Mouse (Mus musculus) adrenal gland, postnatal 4 days (tissue): ENCODE measurements at regions not wholly inside any gene's neighbourhood (a gene's known extent, or its start where the extent isn't known, plus 50 kb on each side); places are given as distances from the start of the nearest gene placed in this dataset.

Experiments used
- DNase-seq, 2 experiments: peaks; one replicate each; pipeline ENCODE4 v3.0.0; 2021 to 2022; ENCODE audit warnings: low spot score in 2 of 2, mixed read lengths in 2 of 2

- no peak for DNase-seq
Measured at GRCm38 (mm10) chr2:93135324-93135723, 52.0 kb upstream of the Trp53i11 start.

GRCm38 (mm10) chr2:93133301-93133971 lies 53.9 kb upstream of the Trp53i11 start:
- DNase-seq, result no peak

DNA sequence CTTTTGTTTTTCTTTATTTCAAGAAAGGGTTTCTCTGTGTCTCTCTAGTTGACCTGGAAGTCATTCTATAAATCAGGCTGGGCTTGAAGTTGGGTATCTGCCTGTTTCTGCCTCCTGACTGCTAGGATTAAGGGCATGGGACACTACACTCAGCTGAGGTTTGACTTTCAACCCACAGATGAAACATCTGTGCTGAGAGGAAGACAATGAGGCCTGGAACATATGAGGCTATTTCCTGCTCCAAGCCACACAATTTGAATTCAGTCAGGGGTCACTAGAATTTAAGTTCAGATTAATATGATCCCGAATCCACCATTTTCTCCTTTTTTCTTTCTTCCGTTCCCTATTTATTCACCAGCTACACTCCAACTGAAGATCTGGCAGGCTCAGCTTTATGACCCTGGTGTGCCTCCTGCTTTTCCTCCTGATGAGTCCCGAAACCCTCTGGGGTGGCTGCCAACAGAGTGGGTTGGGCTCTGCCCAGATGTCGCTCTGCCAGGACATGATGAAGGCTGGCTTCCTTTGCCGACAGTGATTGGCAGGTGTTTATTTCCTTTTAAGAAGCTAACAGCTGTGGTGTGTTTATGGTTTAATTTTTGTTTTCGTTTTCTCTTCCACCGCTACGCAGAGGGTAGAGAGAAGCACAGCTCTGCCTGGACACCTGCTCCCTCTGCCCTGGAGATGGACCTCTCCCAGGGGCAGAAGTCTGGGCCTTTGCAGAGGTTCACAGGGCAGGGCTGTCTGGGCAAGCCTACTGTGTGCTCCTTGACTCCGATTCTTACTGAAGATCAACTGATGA lies 55.3 kb upstream of the Trp53i11 start:
- peak in 1 of 2 experiments; percentile 36 for DNase-seq

DNA sequence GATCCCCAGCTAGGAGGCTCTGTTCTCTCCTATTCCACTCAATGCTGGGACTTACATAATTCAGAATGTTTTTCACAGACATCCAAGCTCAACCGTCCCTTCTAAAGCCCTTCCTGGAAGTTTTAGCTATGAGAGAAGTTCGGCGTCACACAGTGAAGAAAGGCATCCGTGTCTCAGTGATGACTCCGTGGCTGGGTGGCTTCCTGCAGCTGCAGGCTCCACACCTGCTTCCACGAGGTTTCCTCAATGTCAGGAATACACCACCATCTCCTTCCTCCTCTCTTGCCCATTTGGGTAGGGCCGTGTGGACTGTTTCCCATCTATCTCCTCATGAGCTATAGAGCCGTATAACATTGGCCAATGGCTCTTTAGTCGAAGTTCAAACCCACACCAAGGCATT lies 56.1 kb upstream of the Trp53i11 start:
- no peak for DNase-seq

- no peak for DNase-seq
Measured at GRCm38 (mm10) chr2:93129176-93129575, 58.2 kb upstream of the Trp53i11 start.

DNA sequence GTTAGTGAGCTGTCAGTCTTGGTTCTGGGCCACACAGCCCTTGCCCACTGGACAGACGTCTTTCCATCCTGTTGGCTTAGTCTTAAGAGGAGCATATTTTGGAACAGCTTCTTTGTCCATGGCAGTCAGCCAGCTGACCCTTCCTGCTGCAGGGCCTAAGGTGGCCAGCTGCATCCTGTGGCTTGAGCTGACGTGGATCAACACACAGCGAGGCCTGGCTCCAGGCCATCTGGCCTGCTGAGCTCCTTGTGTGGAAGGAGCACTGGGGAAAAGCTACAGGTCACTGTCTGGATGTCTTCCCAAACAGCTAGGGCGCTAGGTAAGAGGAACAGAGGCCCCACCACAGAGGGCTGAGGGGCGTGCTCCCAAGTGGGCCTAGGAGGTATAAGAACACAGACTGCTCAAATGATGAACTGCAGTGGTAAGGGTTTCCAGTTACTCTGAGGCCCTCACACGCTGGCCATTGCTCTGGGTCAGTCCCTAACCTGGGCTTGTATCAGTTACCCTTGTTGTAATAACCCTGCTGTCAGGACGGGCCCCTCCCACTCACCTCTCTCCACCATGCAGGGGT lies 60.7 kb upstream of the Trp53i11 start:
- DNase-seq, result peak in 1 of 2 experiments; percentile 30

- DNase-seq, result no peak
Measured at GRCm38 (mm10) chr2:93126112-93126511, 61.2 kb upstream of the Trp53i11 start.

DNA sequence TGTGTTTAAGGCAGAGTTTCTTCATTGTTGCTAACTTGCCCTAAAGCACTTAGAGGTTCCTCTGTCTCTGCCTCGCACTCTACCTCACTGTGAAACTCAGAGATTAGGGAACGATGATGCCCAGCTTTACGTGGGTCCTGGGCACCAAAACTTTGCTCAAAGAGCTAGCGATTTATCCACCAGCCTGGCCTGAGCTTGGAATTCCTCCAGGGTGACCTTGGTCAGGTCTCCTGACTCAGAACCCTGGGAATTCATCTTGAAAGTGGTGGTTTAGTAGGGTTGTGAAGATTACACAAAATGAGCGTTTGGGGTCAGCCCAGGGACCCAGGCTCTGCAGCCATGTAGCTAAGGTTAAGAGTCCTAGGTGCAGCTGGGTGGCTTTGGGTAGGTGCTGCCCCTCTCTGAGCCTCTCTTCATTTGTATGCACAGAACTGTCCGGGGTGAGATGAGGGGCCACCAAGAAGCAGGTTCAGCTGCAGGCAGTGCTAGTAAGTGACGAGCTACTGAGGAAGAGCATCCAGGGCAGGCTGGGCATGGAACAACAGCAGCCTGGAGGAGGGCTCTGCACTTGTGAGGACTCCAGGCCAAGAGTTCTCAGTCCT lies 62.4 kb upstream of the Trp53i11 start:
- DNase-seq, result no peak

- no peak for DNase-seq
Measured at GRCm38 (mm10) chr2:93123829-93124228, 63.5 kb upstream of the Trp53i11 start.

DNA sequence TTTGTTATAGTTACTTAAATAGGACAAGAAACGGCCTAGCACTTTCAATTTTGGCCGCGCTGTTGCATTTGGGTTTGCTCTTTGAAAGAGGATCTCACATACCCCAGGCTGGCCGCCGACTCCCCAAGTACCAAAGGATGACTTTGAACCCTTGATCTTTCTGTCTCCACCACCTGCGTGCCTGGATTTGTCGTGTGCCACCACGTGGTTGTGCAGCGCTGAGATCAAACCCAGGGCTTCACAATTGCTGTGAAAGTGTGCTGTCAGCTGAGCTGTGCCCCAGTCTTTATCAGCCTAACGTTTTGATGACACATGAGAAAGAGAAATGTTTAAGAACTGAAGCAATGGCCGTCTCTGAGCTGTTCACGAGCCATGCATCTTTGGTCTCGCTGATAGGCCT lies 67.0 kb upstream of the Trp53i11 start:
- no peak for DNase-seq

DNA sequence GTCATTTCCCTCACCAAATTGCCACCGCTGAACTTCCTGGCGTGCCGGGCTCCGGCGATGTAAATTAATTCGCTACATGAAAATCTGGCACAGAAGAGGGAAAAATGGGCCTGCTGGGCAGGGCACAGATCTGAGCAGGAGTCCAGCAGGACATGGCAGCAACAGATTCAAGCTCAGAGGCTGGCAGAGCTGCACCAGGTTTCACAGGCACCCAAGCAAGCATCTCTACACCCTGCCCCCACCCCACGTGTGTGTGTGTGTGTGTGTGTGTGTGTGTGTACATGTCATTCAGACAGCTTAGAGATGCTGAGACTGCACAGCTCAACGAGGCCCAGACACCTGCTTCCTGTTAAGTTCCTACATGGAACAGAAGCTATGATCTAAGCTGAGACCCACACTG lies 68.3 kb upstream of the Trp53i11 start:
- DNase-seq, result no peak

DNA sequence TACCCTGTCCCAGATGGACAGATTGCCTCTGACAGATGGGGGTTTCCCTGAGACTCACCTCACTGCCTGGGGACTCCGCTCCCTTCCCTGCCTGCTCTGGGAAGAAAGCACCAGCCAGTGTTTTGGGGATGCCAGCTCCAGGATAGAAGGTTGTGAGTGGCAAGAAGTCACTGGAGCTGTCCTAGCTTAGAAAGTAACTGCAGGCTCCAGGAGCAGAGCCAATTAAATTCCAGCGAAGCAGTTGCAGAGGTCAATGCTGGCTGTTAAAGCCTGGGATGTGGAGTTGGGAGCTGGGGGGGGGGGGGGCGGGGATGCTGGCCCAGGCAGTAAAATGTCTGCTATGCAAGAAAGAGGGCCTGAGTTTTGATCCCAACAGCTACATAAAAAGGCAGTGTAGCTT lies 69.3 kb upstream of the Prdm11 start:
- DNase-seq, result no peak

DNA sequence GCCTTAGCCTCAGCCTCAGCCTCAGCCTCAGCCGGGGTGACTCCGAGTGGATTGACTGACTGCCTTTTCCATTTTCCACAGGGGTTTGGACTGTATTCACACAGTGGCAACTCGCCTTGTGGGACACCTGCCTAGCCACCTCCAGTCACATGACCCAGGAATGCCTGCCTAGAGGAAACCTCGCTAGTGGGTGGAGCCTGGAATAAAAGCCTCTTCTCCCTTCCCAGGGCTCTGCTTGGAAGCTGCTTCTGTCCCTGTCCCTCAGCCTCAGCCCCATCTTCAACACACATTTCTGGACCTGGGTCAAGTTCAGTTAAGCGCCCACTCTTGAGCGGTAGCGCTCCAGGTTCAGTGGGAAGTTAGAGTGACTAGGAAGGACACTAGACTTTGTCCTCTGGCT lies 68.0 kb upstream of the Prdm11 start:
- no peak for DNase-seq

DNA sequence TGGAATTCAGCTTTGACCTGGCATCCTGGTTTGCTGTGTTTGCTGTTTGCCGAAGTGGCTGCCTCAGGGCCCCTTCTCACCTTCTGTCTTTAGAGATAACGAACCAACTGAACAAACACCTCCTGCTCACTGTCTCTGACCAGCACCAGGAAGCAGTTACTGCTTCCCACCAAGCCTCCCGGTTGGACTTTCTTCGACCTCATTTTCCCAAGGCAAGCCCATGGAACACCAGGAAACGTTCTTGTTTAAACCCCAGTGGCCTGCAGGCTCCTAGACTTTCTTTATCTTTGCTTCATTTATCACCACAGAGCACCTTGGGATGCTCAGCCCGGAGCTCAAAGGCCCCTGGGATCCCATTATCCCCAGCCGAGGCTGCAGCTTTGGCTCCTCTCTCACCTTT lies 66.4 kb upstream of the Prdm11 start:
- DNase-seq, result no peak

DNA sequence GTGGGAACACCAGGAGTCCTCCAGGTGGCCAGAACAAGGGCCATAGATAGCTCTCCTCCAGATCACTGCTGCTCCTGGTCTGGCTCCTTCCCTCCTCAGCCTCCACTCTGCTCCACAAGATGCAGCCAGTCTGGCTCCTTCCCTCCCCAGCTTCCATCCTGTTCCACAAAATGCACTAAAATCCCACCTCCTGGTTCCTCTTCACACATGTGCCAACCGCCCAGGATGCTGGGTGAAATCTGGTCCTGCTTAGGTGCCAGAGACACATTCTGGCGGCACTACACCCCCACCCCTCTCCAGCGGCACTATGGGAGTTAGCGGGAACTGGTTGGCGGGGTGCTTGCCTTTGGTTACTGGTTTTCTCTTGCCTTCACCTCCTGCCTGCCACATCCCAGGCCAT lies 64.9 kb upstream of the Prdm11 start:
- no peak for DNase-seq

- DNase-seq, result no peak
Measured at GRCm38 (mm10) chr2:93106581-93106980, 60.6 kb upstream of the Prdm11 start.

GRCm38 (mm10) chr2:93101991-93102390 lies 56.0 kb upstream of the Prdm11 start:
- no peak for DNase-seq

- DNase-seq, result no peak
Measured at GRCm38 (mm10) chr2:93099780-93100179, 53.8 kb upstream of the Prdm11 start.

DNA sequence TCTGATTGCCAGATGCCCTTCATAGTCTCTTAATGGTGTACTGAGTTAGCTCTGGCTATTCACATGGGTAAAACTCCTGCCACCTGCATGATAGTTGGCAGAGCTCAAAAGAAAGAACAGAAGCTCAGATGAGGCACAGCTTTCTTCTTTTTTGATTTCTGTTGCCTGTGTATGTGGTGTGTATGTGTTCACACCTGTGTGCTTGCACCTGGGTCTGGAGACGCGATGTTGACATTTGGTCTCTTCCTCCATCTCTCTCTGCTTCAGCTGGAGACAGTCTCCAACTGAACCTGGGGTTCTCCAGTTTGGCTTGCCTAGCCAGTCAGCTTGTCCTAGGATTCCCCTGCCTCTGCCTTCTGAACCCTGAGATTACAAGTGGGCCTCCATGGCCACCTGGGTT lies 51.0 kb upstream of the Prdm11 start:
- DNase-seq, result no peak

- no peak for DNase-seq
Measured at GRCm38 (mm10) chr2:93096078-93096729, 50.2 kb upstream of the Prdm11 start.
